Mouse (Mus musculus): Measurements from ENCODE around the gene Mcl1.
"Not testable (repeated sequence)": the region's sequence is repeated elsewhere in the genome, so short reads cannot be mapped to it uniquely, and the experiment has no call there.

The Mcl1 gene

GRCm38 (mm10) chr3:95685301-95685700 is 26.7 kb downstream of the Mcl1 start:
- DNase-seq (ENCODE audit: low read depth): no peak

- no peak for DNase-seq (ENCODE audit: low read depth)
Measured at GRCm38 (mm10) chr3:95685701-95686100, 27.1 kb downstream of the Mcl1 start.

- no peak for DNase-seq (ENCODE audit: low read depth)
Measured at GRCm38 (mm10) chr3:95686492-95687167, 28.0 kb downstream of the Mcl1 start.

- no peak for DNase-seq (ENCODE audit: low read depth)
Measured at GRCm38 (mm10) chr3:95687168-95687523, 28.6 kb downstream of the Mcl1 start.

GRCm38 (mm10) chr3:95687524-95688421 is 29.2 kb downstream of the Mcl1 start, which contains the start of gene Adamtsl4:
Gene Adamtsl4, minus strand, starts transcription at chr3:95687917.
- DNase-seq (ENCODE audit: low read depth): peak; percentile 44

GRCm38 (mm10) chr3:95689171-95689915 is 30.8 kb downstream of the Mcl1 start:
- no peak for DNase-seq (ENCODE audit: low read depth)

GRCm38 (mm10) chr3:95689940-95690339 is 31.4 kb downstream of the Mcl1 start:
- DNase-seq (ENCODE audit: low read depth): no peak

GRCm38 (mm10) chr3:95690552-95690951 is 32.0 kb downstream of the Mcl1 start:
- DNase-seq (ENCODE audit: low read depth): not testable (repeated sequence)

GRCm38 (mm10) chr3:95692677-95693076 is 34.1 kb downstream of the Mcl1 start:
- no peak for DNase-seq (ENCODE audit: low read depth)

GRCm38 (mm10) chr3:95693821-95694807 is 35.5 kb downstream of the Mcl1 start:
- no peak for DNase-seq (ENCODE audit: low read depth)

- no peak for DNase-seq (ENCODE audit: low read depth)
Measured at GRCm38 (mm10) chr3:95694808-95695703, 36.5 kb downstream of the Mcl1 start.

- DNase-seq (ENCODE audit: low read depth): no peak
Measured at GRCm38 (mm10) chr3:95695796-95696195, 37.2 kb downstream of the Mcl1 start.

GRCm38 (mm10) chr3:95696360-95696759 is 37.8 kb downstream of the Mcl1 start:
- no peak for DNase-seq (ENCODE audit: low read depth)

GRCm38 (mm10) chr3:95698286-95698685 is 39.7 kb downstream of the Mcl1 start:
- no peak for DNase-seq (ENCODE audit: low read depth)

GRCm38 (mm10) chr3:95700233-95700681 is 41.7 kb downstream of the Mcl1 start:
- no peak for DNase-seq (ENCODE audit: low read depth)

- DNase-seq (ENCODE audit: low read depth): no peak
Measured at GRCm38 (mm10) chr3:95701085-95701484, 42.5 kb downstream of the Mcl1 start.

- DNase-seq (ENCODE audit: low read depth): no peak
Measured at GRCm38 (mm10) chr3:95701877-95702540, 43.4 kb downstream of the Mcl1 start.

- no peak for DNase-seq (ENCODE audit: low read depth)
Measured at GRCm38 (mm10) chr3:95703276-95703675, 44.7 kb downstream of the Mcl1 start.

GRCm38 (mm10) chr3:95704612-95705011 is 46.0 kb downstream of the Mcl1 start:
- DNase-seq (ENCODE audit: low read depth): no peak

GRCm38 (mm10) chr3:95706273-95706672 is 47.7 kb downstream of the Mcl1 start:
- DNase-seq (ENCODE audit: low read depth): no peak
